Mouse (Mus musculus): Measurements from ENCODE around the gene Pla2g2c.

Pla2g2c gene

DNA sequence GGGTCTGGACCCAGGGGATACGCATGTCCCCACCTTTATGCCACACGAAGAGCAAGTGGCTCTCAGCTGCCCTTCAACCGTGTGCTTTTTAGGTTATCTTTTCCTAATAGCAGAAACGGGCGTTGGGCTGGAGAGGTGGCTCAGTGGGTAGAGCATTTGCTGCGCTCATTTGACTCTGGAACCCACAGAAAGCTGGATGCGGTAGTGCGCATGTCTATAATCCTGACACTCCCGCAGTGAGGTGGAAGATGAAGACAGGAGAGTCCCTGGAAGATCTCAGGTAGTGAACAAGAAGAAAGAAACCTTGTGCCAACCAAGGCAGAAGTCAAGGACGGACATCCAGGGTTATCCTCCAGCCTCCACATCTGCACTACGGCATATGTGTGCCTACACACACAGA is 15.3 kb upstream of the Pla2g2c start:
- DNase-seq (ENCODE audit: low read depth, low spot score): no peak

DNA sequence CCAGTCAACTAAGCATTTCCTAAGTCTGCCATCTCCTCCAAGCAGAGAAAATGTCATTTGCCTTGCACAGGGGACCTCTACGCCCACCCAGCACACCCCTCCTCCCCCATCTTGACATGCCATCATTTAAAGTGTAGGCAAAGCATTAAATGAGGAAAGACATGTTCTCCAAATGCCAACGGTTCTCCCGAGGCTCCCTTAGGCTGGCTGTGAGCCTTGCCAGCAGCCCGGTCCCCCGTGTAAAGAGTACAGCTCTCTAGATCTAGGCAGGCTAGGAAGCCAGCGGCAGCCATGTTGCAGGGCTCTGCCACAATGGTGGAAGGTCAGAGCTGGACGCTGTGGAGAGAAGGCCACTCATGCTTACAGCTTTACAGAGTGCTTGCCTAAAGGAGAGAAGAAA is 14.6 kb upstream of the Pla2g2c start:
- DNase-seq (ENCODE audit: low read depth, low spot score): no peak

DNA sequence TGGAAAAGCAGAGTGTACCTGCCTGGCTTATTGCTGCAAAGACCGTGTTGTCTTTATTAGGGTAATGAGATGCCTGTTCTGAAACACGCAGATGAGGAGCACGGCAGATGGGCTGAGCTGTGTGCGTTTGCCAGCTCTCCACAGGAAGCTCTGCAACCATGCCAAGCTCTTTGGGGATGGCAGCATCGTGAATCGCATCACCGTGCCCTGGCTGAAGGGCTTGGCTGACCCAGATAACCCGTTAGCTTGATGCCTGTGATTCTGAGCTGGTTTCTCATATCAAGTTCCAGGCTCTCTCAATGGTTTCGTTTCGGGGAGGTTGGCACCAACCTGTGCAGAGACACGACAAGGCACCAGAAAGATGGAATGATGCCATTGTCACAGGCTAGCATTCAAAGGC is 14.0 kb upstream of the Pla2g2c start:
- DNase-seq (ENCODE audit: low read depth, low spot score): no peak

- no peak for DNase-seq (ENCODE audit: low read depth, low spot score)
Observed at GRCm38 (mm10) chr4:138711051-138711820, 13.4 kb upstream of the Pla2g2c start.

GRCm38 (mm10) chr4:138712096-138712495 is 12.5 kb upstream of the Pla2g2c start:
- no peak for DNase-seq (ENCODE audit: low read depth, low spot score)

DNA sequence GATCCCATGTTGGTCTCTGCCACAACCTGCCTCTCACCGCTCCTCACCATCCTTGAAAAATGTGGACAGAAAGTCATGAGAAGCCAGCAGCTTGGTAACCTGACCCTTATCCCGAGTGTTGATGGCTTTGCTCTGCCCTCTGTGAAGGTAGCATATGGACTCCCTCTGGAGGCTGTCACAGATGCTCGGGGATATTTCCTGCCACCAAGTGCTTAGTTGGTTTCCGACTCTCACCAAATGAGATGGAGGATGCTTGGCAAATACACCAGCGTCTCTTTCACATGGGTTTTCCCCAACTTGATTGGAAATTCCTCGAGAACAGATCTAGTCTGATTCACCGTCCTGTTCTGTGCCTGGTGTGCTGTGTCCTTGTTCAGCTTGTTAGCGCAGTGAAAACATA is 12.0 kb upstream of the Pla2g2c start:
- DNase-seq (ENCODE audit: low read depth, low spot score): no peak

- no peak for DNase-seq (ENCODE audit: low read depth, low spot score)
Observed at GRCm38 (mm10) chr4:138714186-138714585, 10.4 kb upstream of the Pla2g2c start.

- DNase-seq (ENCODE audit: low read depth, low spot score): no peak
Observed at GRCm38 (mm10) chr4:138716697-138717096, 7.9 kb upstream of the Pla2g2c start.

DNA sequence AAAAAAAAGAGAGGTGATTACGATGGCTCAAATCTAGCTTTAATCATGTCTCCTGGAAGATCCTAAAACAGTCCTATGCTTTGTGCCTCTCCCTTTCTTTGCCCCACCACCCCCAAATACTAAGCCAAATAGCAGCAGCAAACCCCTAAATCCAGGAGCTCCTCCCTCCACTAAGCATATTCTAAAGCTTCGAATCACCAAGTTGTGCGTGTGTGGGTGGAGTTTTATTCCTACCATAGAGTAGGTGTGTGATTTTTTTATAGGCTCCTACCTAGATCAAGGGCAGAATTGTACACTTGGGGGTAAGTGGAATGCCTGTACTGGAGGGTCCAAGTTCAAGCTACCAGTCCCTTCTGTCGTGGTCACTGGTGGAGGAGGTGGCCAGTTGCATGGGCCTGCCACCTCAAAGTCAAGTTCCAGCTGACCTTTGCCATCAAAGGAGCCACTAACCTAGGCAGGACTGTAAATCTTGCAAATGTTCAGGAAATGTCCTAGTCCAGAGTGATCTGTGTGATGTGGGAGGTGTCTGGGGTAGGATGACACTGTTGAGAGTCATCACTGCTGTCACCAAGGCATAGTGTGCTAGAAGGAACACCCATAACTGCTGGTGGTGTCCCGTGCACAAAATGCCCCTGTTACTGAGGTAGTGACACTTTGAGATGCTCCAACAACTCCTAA is 5.9 kb upstream of the Pla2g2c start:
- no peak for DNase-seq (ENCODE audit: low read depth, low spot score)

- no peak for DNase-seq (ENCODE audit: low read depth, low spot score)
Observed at GRCm38 (mm10) chr4:138719264-138719596, 5.4 kb upstream of the Pla2g2c start.

DNA sequence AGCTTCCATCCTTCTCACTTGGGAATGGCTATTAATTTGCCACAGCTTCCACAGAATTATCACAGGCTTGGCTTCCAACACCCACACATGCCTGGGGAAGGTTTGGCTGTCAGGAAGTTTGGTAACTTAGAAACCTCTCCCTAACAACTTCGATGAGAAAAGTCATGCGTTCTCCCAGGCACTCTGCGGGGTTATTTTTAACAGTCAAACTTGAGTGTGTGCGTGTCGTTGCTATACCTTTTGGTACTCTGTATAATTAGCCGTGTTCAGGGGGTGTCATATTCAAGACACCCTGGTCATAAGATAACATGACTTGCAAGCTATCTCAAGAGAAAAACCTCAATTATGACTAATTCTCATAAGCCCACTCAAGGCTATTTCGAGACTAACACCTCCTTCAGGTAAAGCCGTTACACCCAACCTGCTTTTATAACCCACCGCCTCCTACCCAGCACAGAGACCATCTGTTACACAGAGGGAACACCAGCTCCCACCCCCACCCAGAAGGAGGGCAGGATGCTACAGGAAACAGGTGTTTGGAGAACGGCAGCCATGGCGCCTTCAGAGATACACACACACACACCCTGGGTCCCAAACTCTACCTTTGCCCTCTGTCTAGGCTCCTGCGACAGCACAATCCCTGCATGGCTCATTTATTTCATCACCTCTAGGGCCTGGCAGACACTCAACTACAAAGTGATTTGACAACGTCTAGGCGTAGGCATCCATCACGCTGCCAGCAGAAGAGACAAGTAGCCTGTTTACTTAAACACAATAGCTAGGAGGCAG is 905 bp upstream of the Pla2g2c start:
- no peak for DNase-seq (ENCODE audit: low read depth, low spot score)

DNA sequence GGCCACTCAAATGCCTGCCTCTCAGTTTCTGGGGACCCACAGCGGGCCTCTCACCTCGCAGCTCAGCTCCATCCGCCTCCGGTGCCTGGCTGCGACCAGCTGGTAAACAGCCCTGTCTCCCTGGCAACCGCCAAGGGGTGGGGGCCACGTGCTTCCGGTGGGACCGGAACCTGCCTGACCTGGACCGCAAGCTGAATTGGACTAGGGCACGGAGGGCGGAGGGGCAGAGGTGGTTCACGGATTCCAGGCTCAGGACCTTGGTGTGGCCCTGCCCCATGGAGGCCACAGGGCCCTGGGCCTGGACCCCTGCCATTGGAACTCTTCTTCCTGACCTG is 502 bp downstream of the Pla2g2c start:
- DNase-seq (ENCODE audit: low read depth, low spot score): no peak

GRCm38 (mm10) chr4:138725751-138726150 is 1.2 kb downstream of the Pla2g2c start:
- DNase-seq (ENCODE audit: low read depth, low spot score): no peak

DNA sequence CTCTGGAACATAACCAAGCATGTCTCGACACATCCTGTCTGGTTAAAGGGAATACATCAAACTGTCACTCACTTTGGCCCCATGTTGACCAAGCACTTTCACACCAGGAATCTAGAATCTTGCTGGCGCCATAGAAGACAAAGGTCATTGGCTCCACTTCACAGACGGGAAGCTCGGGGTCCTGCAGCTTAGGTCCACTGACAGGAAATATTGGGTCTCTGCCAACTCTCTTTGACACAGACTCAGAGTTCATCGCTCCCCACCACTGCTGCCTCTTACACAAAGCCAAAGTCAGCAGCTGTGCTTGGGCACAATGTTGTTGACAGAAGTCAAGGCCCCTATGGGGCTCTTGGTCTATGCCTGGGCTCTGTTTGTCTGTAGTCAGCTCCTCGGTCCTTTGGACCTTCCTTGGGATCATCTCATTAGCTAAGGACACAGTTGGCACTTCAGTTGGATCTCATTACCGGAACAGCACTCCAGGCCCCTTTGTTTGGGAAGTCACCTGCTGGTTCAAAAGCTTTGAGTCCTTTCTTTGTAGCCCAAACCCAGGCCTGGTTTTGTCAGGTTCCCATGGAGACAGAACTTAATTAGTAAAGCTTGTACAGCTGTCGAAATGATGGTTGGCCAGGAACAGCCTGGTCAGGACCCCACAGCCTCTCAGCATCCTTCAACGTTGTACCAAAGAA is 4.6 kb downstream of the Pla2g2c start:
- DNase-seq (ENCODE audit: low read depth, low spot score): no peak

DNA sequence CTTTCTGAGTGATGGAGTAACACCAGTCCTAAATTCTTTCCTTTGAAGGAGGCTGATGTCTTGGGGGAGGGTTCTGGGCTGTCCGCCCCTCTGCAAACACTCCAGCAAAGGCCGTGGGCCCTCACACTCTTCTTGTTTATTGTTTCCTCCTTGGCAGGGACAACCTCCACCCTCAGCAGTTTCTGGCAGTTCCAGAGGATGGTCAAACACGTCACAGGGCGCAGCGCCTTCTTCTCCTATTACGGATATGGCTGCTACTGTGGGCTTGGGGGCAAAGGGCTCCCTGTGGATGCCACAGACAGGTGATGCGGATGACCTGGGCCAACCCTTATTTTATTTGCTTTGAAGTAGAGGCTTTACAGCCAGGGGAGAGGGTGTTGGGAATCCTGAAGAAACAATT is 9.5 kb downstream of the Pla2g2c start:
- DNase-seq (ENCODE audit: low read depth, low spot score): no peak

- no peak for DNase-seq (ENCODE audit: low read depth, low spot score)
Observed at GRCm38 (mm10) chr4:138734863-138735262, 10.3 kb downstream of the Pla2g2c start.

GRCm38 (mm10) chr4:138737031-138737430 is 12.4 kb downstream of the Pla2g2c start, which contains the start of gene Ubxn10:
TSS of gene Ubxn10 (minus strand) at chr4:138737167.
- DNase-seq (ENCODE audit: low read depth, low spot score): no peak

- DNase-seq (ENCODE audit: low read depth, low spot score): no peak
Observed at GRCm38 (mm10) chr4:138739136-138739851, 14.7 kb downstream of the Pla2g2c start.

GRCm38 (mm10) chr4:138745884-138746283 is 21.3 kb downstream of the Pla2g2c start:
- no peak for DNase-seq (ENCODE audit: low read depth, low spot score)

GRCm38 (mm10) chr4:138746866-138747265 is 22.3 kb downstream of the Pla2g2c start:
- no peak for DNase-seq (ENCODE audit: low read depth, low spot score)

DNA sequence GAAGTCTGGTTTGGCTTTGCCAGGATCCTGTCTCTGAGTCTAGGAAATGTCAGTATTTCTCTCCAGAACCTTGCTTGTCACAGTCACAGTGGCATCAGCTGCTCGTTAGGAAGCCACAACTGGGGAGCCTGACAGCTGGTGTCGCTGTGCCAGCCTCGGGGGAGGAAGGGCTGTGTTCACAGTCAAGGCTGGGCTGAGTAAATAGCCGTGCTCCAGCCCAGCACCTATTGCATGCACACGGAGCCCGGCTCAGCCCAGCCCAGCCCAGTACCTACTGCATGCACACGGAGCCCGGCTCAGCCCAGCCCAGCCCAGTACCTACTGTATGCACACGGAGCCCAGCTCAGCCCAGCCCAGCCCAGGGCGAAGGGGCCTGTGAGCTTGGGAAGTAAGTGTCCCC is 23.3 kb downstream of the Pla2g2c start:
- no peak for DNase-seq (ENCODE audit: low read depth, low spot score)
